Comparison of ENCODE assay signal across 17 mouse cellular contexts in the genomic region with DNA sequence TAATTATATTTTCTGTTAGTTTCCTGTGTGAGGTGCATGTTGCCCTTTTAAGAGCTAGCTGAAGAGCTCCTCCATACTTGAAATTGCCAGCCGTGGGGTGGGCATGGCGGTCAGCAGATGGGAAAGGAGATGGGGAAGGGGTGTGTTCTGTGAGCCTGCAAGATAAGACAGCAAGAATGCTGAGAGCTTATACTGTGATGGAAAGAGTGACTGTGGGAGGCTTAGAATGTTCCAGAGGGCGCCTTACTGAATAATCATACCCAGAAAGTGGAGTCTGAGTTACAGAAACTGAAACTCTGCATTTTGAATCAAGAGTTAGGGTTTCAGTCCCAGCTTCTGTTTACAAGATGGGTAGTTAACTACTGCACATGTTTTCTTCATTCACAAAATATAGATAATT. TPM values are rescaled to one million over a fixed set of nuclear protein-coding genes. Genes with fewer than 3 reads are reported as not detected.
DNase-seq lines count a peak whose midpoint lies in the region; ATAC-seq lines count a peak whose summit lies in the region.
"Had no signal": no experiment of that assay in that cellular context is flagged by ENCODE, and none has a peak within 500 bp of the region (broad histone marks: within the 10 kb centered on the region; RNA-seq: fewer than 3 reads in every experiment).

No protein-coding gene starts in this region.

- peaks cover 26 to 63% of the 10 kb centered on the region in 2 experiments for H3K4me1 ChIP-seq in heart, embryonic 14.5 days (ENCODE audit: control insufficient read depth in 2 of 2, insufficient read depth in 2 of 2, low read length in 2 of 2)
- H3K4me1 ChIP-seq in midbrain, embryonic 10.5 days, result peaks cover 27% of the 10 kb centered on the region

- peak overlapping the region; percentile 4; the same call in 1 of the 2 replicates for H3K9ac ChIP-seq in heart, embryonic 14.5 days (ENCODE audit: low read length)
- H3K9ac ChIP-seq: neural tube, embryonic 13.5 days had no signal

- WGBS in heart, embryonic 14.5 days, result 26% methylated on average over 3 of the region's 3 CpGs
- 94% methylated on average over 3 of the region's 3 CpGs for whole genome bisulfite sequencing in midbrain, embryonic 10.5 days

- no peak overlapping the region for H3K4me2 ChIP-seq in heart, embryonic 14.5 days (ENCODE audit: low read length)
- H3K4me2 ChIP-seq: neural tube, embryonic 13.5 days had no signal

- no peak for ATAC-seq in heart, embryonic 14.5 days (ENCODE audit: insufficient number of reproducible peaks, insufficient read depth, low FRiP score, low read depth)
- ATAC-seq in inflammation-experienced regulatory T-cells, adult 6 months, result peak; percentile 52

- DNase-seq in heart, postnatal 10 days, result no peak
- peak; percentile 59 for DNase-seq in MEL-GATA-1-ER (ENCODE audit: extremely low read depth, low read depth)
- peak; percentile 42 for DNase-seq in naive thymus-derived CD4-positive, alpha-beta T cell, adult 2 months (ENCODE audit: low read depth)
- DNase-seq in midbrain, embryonic 10.5 days (ENCODE audit: low spot score), result no peak
- no peak for DNase-seq in ovary, postnatal 36 days (ENCODE audit: low spot score)
- no peak for DNase-seq in embryo, embryonic 11 days
- DNase-seq: adrenal gland, postnatal 14 days; cerebellum, adult 11 months; heart, postnatal 36 days; kidney, postnatal 10 days; midbrain, embryonic 14.5 days; right cerebral cortex, adult 18-20 months; thymus, adult 18-20 months had no signal

- intact Hi-C loops in heart, postnatal 10 days (cut with DNase I), result no loop called here

- no peaks in the 10 kb centered on the region for H3K27me3 ChIP-seq in heart, embryonic 14.5 days (ENCODE audit: control insufficient read depth, insufficient read depth, low read length)
- no peaks in the 10 kb centered on the region for H3K27me3 ChIP-seq in midbrain, embryonic 10.5 days (ENCODE audit: low read depth, poor library complexity, severe bottlenecking)
- H3K27me3 ChIP-seq: neural tube, embryonic 13.5 days had no signal

- peak overlapping the region; percentile 22 to 31; a peak in 1 of 4 replicates for H3K27ac ChIP-seq in heart, embryonic 14.5 days (replicated peaks in 1 of 2; ENCODE audit: control insufficient read depth in 1 of 2, insufficient read depth in 1 of 2, low read depth in 2 of 2, low read length in 2 of 2)
- no peak overlapping the region for H3K27ac ChIP-seq in midbrain, embryonic 10.5 days (replicated peaks)
- H3K27ac ChIP-seq: limb, embryonic 10.5 days; neural tube, embryonic 13.5 days had no signal

- H3K36me3 ChIP-seq in heart, embryonic 14.5 days (ENCODE audit: control insufficient read depth, insufficient read depth, low read length), result no peaks in the 10 kb centered on the region
- peaks cover 4% of the 10 kb centered on the region for H3K36me3 ChIP-seq in midbrain, embryonic 10.5 days
- H3K36me3 ChIP-seq: neural tube, embryonic 13.5 days had no signal

- H3K9me3 ChIP-seq in heart, embryonic 14.5 days (ENCODE audit: control insufficient read depth, low read length), result no peaks in the 10 kb centered on the region
- H3K9me3 ChIP-seq in midbrain, embryonic 10.5 days (replicated peaks), result no peaks in the 10 kb centered on the region
- H3K9me3 ChIP-seq: limb, embryonic 10.5 days; neural tube, embryonic 13.5 days had no signal

- no peak overlapping the region for H3K4me3 ChIP-seq in heart, embryonic 14.5 days (ENCODE audit: control insufficient read depth in 1 of 2, insufficient read depth in 1 of 2, low read depth in 1 of 2, low read length in 2 of 2)
- no peak overlapping the region for H3K4me3 ChIP-seq in midbrain, embryonic 10.5 days
- H3K4me3 ChIP-seq: limb, embryonic 10.5 days; neural tube, embryonic 13.5 days had no signal

RNA-seq across cellular contexts. Expression of a gene that starts 5.4 kb away (rescaled TPM):
- 8.0 and 8.8 TPM in 2 replicates for polyA plus RNA-seq in heart, embryonic 14.5 days (2014; fragmentation: Nextera tagmentation; extraction: Ambion mirVana)
- total RNA-seq in heart, postnatal 10 days (2021), result 1 to 10 TPM; 5.8 to 6.7 TPM
- polyA plus RNA-seq in inflammation-experienced regulatory T-cells, adult 6 months (2017; shearing (Covaris generic)), result 10 to 100 TPM; 20.2 to 26.2 (median 25.2) TPM
- polyA plus RNA-seq in midbrain, embryonic 10.5 days (2016; fragmentation: Nextera tagmentation; extraction: Ambion mirVana), result 7.2 and 7.9 TPM in 2 replicates

RNA-seq across cellular contexts. Expression of a gene that starts 6.1 kb away (rescaled TPM):
- polyA plus RNA-seq in heart, embryonic 14.5 days (2014; fragmentation: Nextera tagmentation; extraction: Ambion mirVana), result 12.1 and 14.4 TPM in 2 replicates
- 10 to 100 TPM in 1 of 2 experiments, 1 to 10 TPM in 1; 8.5 to 12.2 TPM for total RNA-seq in heart, postnatal 10 days (2021)
- 10 to 100 TPM in 2 of 3 experiments, 1 to 10 TPM in 1; 7.2 to 17.0 (median 16.5) TPM for polyA plus RNA-seq in inflammation-experienced regulatory T-cells, adult 6 months (2017; shearing (Covaris generic))
- polyA plus RNA-seq in midbrain, embryonic 10.5 days (2016; fragmentation: Nextera tagmentation; extraction: Ambion mirVana), result 18.2 and 19.0 TPM in 2 replicates

RNA-seq across cellular contexts. Expression of a gene that starts 28.5 kb away (rescaled TPM):
- polyA plus RNA-seq in heart, embryonic 14.5 days (2014; fragmentation: Nextera tagmentation; extraction: Ambion mirVana), result 14.8 and 15.6 TPM in 2 replicates
- total RNA-seq in heart, postnatal 10 days (2021), result 10 to 100 TPM in 1 of 2 experiments, 1 to 10 TPM in 1; 9.9 to 11.7 TPM
- 1 to 10 TPM; 2.6 to 5.7 (median 3.4) TPM for polyA plus RNA-seq in inflammation-experienced regulatory T-cells, adult 6 months (2017; shearing (Covaris generic))
- 4.9 and 5.9 TPM in 2 replicates for polyA plus RNA-seq in midbrain, embryonic 10.5 days (2016; fragmentation: Nextera tagmentation; extraction: Ambion mirVana)

RNA-seq across cellular contexts. Expression of a gene that starts 41.8 kb away (rescaled TPM):
- 2.4 and 3.9 TPM in 2 replicates for polyA plus RNA-seq in heart, embryonic 14.5 days (2014; fragmentation: Nextera tagmentation; extraction: Ambion mirVana)
- 1 to 10 TPM in 1 of 2 experiments, under 1 TPM in 1; 0.79 to 1.0 TPM for total RNA-seq in heart, postnatal 10 days (2021)
- not detected for polyA plus RNA-seq in inflammation-experienced regulatory T-cells, adult 6 months (2017; shearing (Covaris generic))
- 0.33 and 0.71 TPM in 2 replicates for polyA plus RNA-seq in midbrain, embryonic 10.5 days (2016; fragmentation: Nextera tagmentation; extraction: Ambion mirVana)
- total RNA-seq: adrenal gland, postnatal 14 days; heart, postnatal 36 days had no signal

RNA-seq across cellular contexts. Expression of a gene that starts 50.8 kb away (rescaled TPM):
- polyA plus RNA-seq in heart, embryonic 14.5 days (2014; fragmentation: Nextera tagmentation; extraction: Ambion mirVana), result 4.2 and 5.3 TPM in 2 replicates
- 1 to 10 TPM; 3.7 to 7.2 TPM for total RNA-seq in heart, postnatal 10 days (2021)
- 1 to 10 TPM; 1.6 to 4.6 (median 3.1) TPM for polyA plus RNA-seq in inflammation-experienced regulatory T-cells, adult 6 months (2017; shearing (Covaris generic))
- 2.5 and 4.7 TPM in 2 replicates for polyA plus RNA-seq in midbrain, embryonic 10.5 days (2016; fragmentation: Nextera tagmentation; extraction: Ambion mirVana)

Comparison
In these comparisons a context has a peak if more than half of its experiments do, and no peak if none do; other contexts are left out.
1. DNase-seq: peak in MEL-GATA-1-ER (single experiment) and naive thymus-derived CD4-positive, alpha-beta T cell, adult 2 months (single experiment); none in heart, postnatal 10 days (0 of 2), midbrain, embryonic 10.5 days (single experiment), ovary, postnatal 36 days (single experiment) and embryo, embryonic 11 days (single experiment).